Mouse (Mus musculus): ENCODE measurements around the gene Tceal8. TPM values are rescaled to one million over a fixed set of nuclear protein-coding genes. Genes with fewer than 3 reads are reported as not detected.
A peak's percentile ranks its signal among the peaks of the same experiment; 100 is the strongest.

The Tceal8 gene
- polyA plus RNA-seq, 1 experiment: 47.7 TPM

DNA sequence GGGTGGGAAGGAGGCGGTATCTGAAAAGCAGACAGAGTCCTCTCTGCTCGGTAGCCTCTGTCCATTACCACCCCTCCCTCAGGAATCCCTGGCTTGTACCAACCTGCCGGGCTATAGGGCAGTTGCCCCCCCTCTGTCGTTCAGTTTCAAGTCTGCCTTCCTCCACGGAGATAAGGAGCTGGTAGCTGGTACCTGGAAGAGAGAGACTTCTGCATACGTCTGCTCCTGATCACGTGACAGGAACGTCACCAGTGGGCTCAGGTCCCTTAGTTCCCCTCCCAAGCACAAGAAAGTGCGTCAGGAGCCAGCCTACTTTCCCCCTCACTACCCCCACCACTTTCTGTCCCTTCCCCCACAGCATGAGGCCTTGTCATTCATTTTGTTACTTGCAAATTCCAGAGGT is 31.5 kb upstream of the Tceal8 start, which contains the start of gene Tceal5:
TSS of gene Tceal5 (minus strand) at position 213 of the 403 bp plus-strand sequence.
- TF ChIP-seq MAX (IDR thresholded peaks at IDR 0.05; ENCODE audit: low read depth) (no peak), USF1 (IDR thresholded peaks at IDR 0.05; ENCODE audit: low read depth) (peak; percentile 33), MYOD1 (IDR thresholded peaks at IDR 0.05; ENCODE audit: control insufficient read depth in 1 of 3, insufficient read length in 2 of 3, low read depth in 2 of 3) (peak in 1 of 3 experiments; percentile 51), TCF3 (IDR thresholded peaks at IDR 0.05; ENCODE audit: insufficient read length, low read depth) (no peak), REST (IDR thresholded peaks at IDR 0.05; ENCODE audit: insufficient read depth, insufficient read length) (no peak)
- no peaks in the 10 kb centered on the region for H3K36me3 ChIP-seq (ENCODE audit: control insufficient read depth, insufficient read depth)

DNA sequence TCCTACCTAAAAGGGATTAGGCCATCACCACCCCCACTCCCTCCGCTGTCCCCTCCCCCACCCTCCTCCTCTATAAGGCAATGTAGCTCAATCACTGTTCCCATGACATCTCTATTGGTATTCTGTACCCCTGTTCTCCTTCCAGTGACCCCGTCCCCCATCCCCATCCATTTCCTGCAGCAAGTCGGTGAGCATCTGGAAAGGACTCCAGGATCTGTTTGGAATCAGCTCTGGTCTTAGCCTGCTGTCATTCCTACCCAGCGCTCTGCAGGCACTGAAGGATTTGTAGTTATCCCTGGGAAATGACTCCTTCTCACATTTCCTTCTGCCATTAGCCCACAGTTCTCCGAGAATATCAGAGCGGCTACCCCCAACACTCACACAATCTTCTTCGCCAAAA is 31.1 kb upstream of the Tceal8 start:
- no peaks in the 10 kb centered on the region for H3K79me2 ChIP-seq (ENCODE audit: control insufficient read depth, insufficient read depth)
- no peaks in the 10 kb centered on the region for H3K36me3 ChIP-seq (ENCODE audit: control insufficient read depth, insufficient read depth)
- TF ChIP-seq E2F4 (IDR thresholded peaks at IDR 0.05; ENCODE audit: insufficient read depth) (no peak), CEBPB (IDR thresholded peaks at IDR 0.05; ENCODE audit: insufficient read depth, poor library complexity, severe bottlenecking) (no peak), MYOD1 (IDR thresholded peaks at IDR 0.05; ENCODE audit: control insufficient read depth in 1 of 3, insufficient read length in 2 of 3, low read depth in 2 of 3) (no peak), REST (IDR thresholded peaks at IDR 0.05; ENCODE audit: insufficient read depth, insufficient read length) (no peak), POLR2A (IDR thresholded peaks at IDR 0.05; ENCODE audit: insufficient read length, low read depth) (no peak), POLR2AphosphoS2 (IDR thresholded peaks at IDR 0.05; ENCODE audit: insufficient read length, low read depth) (no peak), MAX (IDR thresholded peaks at IDR 0.05; ENCODE audit: low read depth) (no peak), TCF12 (IDR thresholded peaks at IDR 0.05; ENCODE audit: insufficient read depth, poor library complexity, severe bottlenecking) (no peak), TCF3 (IDR thresholded peaks at IDR 0.05; ENCODE audit: insufficient read length, low read depth) (no peak), SRF (IDR thresholded peaks at IDR 0.05; ENCODE audit: control insufficient read depth, insufficient read length, low read depth) (no peak), USF1 (IDR thresholded peaks at IDR 0.05; ENCODE audit: low read depth) (no peak), MYOG (IDR thresholded peaks at IDR 0.05; ENCODE audit: control insufficient read depth in 1 of 3, insufficient read depth in 1 of 3, insufficient read length in 2 of 3, low read depth in 2 of 3) (no peak)
- peak overlapping the region; percentile 8 for H3K4me3 ChIP-seq
- no peak overlapping the region for H3ac ChIP-seq (ENCODE audit: control insufficient read depth, insufficient read length)
- H3K4me2 ChIP-seq (ENCODE audit: low read depth): no peak overlapping the region
- no peaks in the 10 kb centered on the region for H3K27me3 ChIP-seq (ENCODE audit: control insufficient read depth, insufficient read depth, insufficient read length)

More for the DNA sequence above, 31.5 kb upstream of the Tceal8 start, which contains the start of gene Tceal5:
- no peak within 1 kb of the TSS for H3ac ChIP-seq (ENCODE audit: control insufficient read depth, insufficient read length)
- H3K79me2 ChIP-seq (ENCODE audit: control insufficient read depth, insufficient read depth): no peaks in the 10 kb centered on the region
- peak within 1 kb of the TSS; percentile 8 for H3K4me3 ChIP-seq
- H3K4me2 ChIP-seq (ENCODE audit: low read depth): peak within 1 kb of the TSS; percentile 34
- no peaks in the 10 kb centered on the region for H3K27me3 ChIP-seq (ENCODE audit: control insufficient read depth, insufficient read depth, insufficient read length)

DNA sequence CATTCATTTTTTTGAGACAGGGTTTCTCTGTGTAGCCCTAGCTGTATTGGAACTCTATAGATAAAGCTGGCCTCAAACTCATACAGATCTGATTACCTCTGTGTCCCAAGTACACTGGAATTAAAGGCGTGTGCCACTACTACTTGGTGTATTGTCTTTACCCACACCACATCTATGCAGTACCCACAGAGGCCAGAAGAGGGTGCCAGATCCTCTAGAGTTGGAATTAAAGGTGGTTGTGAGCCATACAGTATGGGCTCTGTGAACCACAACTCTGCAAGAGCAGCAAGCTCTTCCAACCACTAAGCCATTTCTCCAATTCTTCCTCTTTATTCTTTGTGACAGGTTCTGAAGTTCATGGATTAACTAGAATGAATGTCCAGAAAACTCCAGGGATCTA is 24.7 kb upstream of the Tceal8 start:
- H3K27me3 ChIP-seq (ENCODE audit: control insufficient read depth, insufficient read depth, insufficient read length): no peaks in the 10 kb centered on the region
- no peak overlapping the region for H3ac ChIP-seq (ENCODE audit: control insufficient read depth, insufficient read length)
- H3K4me3 ChIP-seq: no peak overlapping the region
- H3K4me2 ChIP-seq (ENCODE audit: low read depth): no peak overlapping the region
- no peaks in the 10 kb centered on the region for H3K79me2 ChIP-seq (ENCODE audit: control insufficient read depth, insufficient read depth)
- no peak for TF ChIP-seq TCF12 (IDR thresholded peaks at IDR 0.05; ENCODE audit: insufficient read depth, poor library complexity, severe bottlenecking)
- no peaks in the 10 kb centered on the region for H3K36me3 ChIP-seq (ENCODE audit: control insufficient read depth, insufficient read depth)

DNA sequence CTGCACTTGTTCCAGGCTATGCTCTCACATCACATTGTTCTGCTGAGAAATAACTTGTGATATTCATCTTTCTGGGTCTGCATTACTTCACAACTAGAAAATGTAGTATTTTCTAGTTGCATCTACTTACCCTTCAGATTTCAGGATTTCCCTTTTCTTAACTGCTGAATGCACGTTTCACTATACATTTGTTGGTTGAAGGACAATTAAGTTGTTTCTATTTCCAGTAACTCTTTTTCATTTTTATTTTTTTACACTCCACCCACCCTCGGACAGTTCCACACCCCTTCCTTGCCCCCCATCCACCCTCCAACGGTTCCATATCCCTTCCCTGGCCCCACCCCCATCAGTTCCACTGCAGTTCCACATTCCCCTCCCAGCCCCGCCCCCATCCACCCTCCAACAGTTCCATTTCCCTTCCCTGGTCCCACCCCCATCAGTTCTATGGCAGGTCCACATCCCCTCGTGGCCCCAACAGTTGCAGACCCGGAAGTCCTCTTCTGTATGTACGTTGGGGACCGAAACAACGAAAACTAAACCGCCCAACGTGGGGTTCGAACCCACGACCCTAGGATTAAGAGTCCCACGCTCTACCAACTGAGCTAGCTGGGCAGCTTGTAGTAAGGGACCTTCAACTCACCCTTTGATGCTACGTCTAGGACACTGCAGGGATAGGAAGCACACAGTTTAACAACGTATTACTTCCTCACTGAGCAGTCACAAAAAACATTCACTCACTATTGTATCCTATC is 23.2 kb upstream of the Tceal8 start:
- H3K79me2 ChIP-seq (ENCODE audit: control insufficient read depth, insufficient read depth): no peaks in the 10 kb centered on the region
- no peak overlapping the region for H3K4me3 ChIP-seq
- no peak for TF ChIP-seq SRF (IDR thresholded peaks at IDR 0.05; ENCODE audit: control insufficient read depth, insufficient read length, low read depth)
- TF ChIP-seq CEBPB (IDR thresholded peaks at IDR 0.05; ENCODE audit: insufficient read depth, poor library complexity, severe bottlenecking): no peak
- TF ChIP-seq REST (IDR thresholded peaks at IDR 0.05; ENCODE audit: insufficient read depth, insufficient read length): no peak
- TF ChIP-seq TCF3 (IDR thresholded peaks at IDR 0.05; ENCODE audit: insufficient read length, low read depth): no peak
- no peak for TF ChIP-seq MYOG (IDR thresholded peaks at IDR 0.05; ENCODE audit: control insufficient read depth in 1 of 3, insufficient read depth in 1 of 3, insufficient read length in 2 of 3, low read depth in 2 of 3)
- no peak overlapping the region for H3K4me2 ChIP-seq (ENCODE audit: low read depth)
- H3K27me3 ChIP-seq (ENCODE audit: control insufficient read depth, insufficient read depth, insufficient read length): no peaks in the 10 kb centered on the region
- no peaks in the 10 kb centered on the region for H3K36me3 ChIP-seq (ENCODE audit: control insufficient read depth, insufficient read depth)
- no peak overlapping the region for H3ac ChIP-seq (ENCODE audit: control insufficient read depth, insufficient read length)

DNA sequence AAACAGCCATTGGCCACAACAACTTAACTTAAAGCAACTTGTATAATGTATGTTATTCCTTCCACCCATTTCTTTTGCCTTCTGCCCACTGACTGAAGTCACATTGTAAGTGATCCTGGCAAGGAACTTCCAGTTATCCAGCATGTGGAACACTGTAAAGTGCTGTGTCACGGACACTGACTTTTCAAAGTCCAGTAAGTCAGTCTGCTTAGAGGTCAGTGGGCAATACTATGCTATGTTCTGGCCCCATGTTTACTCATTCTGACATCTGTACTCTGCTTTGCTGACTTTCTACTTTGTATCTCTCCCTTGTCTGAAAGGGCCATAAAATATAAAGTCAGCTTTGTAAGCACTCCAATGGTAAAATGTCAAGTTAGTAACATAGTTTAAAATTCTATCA is 11.0 kb upstream of the Tceal8 start:
- H3ac ChIP-seq (ENCODE audit: control insufficient read depth, insufficient read length): no peak overlapping the region
- no peak overlapping the region for H3K4me3 ChIP-seq
- H3K36me3 ChIP-seq (ENCODE audit: control insufficient read depth, insufficient read depth): no peaks in the 10 kb centered on the region
- H3K79me2 ChIP-seq (ENCODE audit: control insufficient read depth, insufficient read depth): no peaks in the 10 kb centered on the region
- no peak overlapping the region for H3K4me2 ChIP-seq (ENCODE audit: low read depth)
- TF ChIP-seq POLR2A (IDR thresholded peaks at IDR 0.05; ENCODE audit: insufficient read length, low read depth) (no peak), MYOD1 (IDR thresholded peaks at IDR 0.05; ENCODE audit: control insufficient read depth in 1 of 3, insufficient read length in 2 of 3, low read depth in 2 of 3) (no peak), USF1 (IDR thresholded peaks at IDR 0.05; ENCODE audit: low read depth) (no peak), E2F4 (IDR thresholded peaks at IDR 0.05; ENCODE audit: insufficient read depth) (no peak), POLR2AphosphoS2 (IDR thresholded peaks at IDR 0.05; ENCODE audit: insufficient read length, low read depth) (no peak), TCF12 (IDR thresholded peaks at IDR 0.05; ENCODE audit: insufficient read depth, poor library complexity, severe bottlenecking) (no peak), MYOG (IDR thresholded peaks at IDR 0.05; ENCODE audit: control insufficient read depth in 1 of 3, insufficient read depth in 1 of 3, insufficient read length in 2 of 3, low read depth in 2 of 3) (no peak), SRF (IDR thresholded peaks at IDR 0.05; ENCODE audit: control insufficient read depth, insufficient read length, low read depth) (no peak), REST (IDR thresholded peaks at IDR 0.05; ENCODE audit: insufficient read depth, insufficient read length) (no peak), CEBPB (IDR thresholded peaks at IDR 0.05; ENCODE audit: insufficient read depth, poor library complexity, severe bottlenecking) (no peak), TCF3 (IDR thresholded peaks at IDR 0.05; ENCODE audit: insufficient read length, low read depth) (no peak), MAX (IDR thresholded peaks at IDR 0.05; ENCODE audit: low read depth) (no peak)
- H3K27me3 ChIP-seq (ENCODE audit: control insufficient read depth, insufficient read depth, insufficient read length): no peaks in the 10 kb centered on the region
